Comparison of ENCODE assay signal across 20 mouse cellular contexts in genomic region chr8:77098101-77098500, GRCm38 (mm10).
"Had no signal": no experiment of that assay in that cellular context is flagged by ENCODE, and none has a peak within 500 bp of the region (broad histone marks: within the 10 kb centered on the region; RNA-seq: fewer than 3 reads in every experiment).

No protein-coding gene starts in this region.

- H3K27ac ChIP-seq: limb, embryonic 12.5 days; limb, embryonic 15.5 days; liver, embryonic 13.5 days; midbrain, embryonic 15.5 days; neural tube, embryonic 12.5 days; neural tube, embryonic 15.5 days; stomach, postnatal 0 days had no signal

- H3K9ac ChIP-seq: limb, embryonic 12.5 days; limb, embryonic 15.5 days; liver, embryonic 13.5 days; midbrain, embryonic 15.5 days; neural tube, embryonic 12.5 days; neural tube, embryonic 15.5 days had no signal

- H3K4me2 ChIP-seq: limb, embryonic 12.5 days; limb, embryonic 15.5 days; liver, embryonic 13.5 days; midbrain, embryonic 11.5 days; midbrain, embryonic 15.5 days; neural tube, embryonic 12.5 days; neural tube, embryonic 15.5 days had no signal

- DNase-seq: kidney, adult 18-20 months; kidney, postnatal 25 days; left cerebral cortex, postnatal 4 days; liver, embryonic 13.5 days; lung, adult 2 months; lung, postnatal 14 days; lung, postnatal 4 days; right cerebral cortex, adult 18-20 months; right cerebral cortex, postnatal 14 days; right cerebral cortex, postnatal 4 days; thymus, adult 2 months; thymus, postnatal 14 days had no signal

- H3K4me1 ChIP-seq: limb, embryonic 12.5 days; limb, embryonic 15.5 days; liver, embryonic 13.5 days; midbrain, embryonic 15.5 days; neural tube, embryonic 12.5 days; neural tube, embryonic 15.5 days had no signal

- H3K9me3 ChIP-seq: limb, embryonic 12.5 days; limb, embryonic 15.5 days; liver, embryonic 13.5 days; midbrain, embryonic 15.5 days; neural tube, embryonic 12.5 days; neural tube, embryonic 15.5 days had no signal

- ATAC-seq: inflammation-experienced regulatory T-cells, adult 6 months; midbrain, embryonic 15.5 days had no signal

- H3K36me3 ChIP-seq: limb, embryonic 12.5 days; limb, embryonic 15.5 days; liver, embryonic 13.5 days; midbrain, embryonic 15.5 days; neural tube, embryonic 12.5 days; neural tube, embryonic 15.5 days had no signal

- H3K4me3 ChIP-seq: limb, embryonic 12.5 days; limb, embryonic 15.5 days; liver, embryonic 13.5 days; midbrain, embryonic 15.5 days; neural tube, embryonic 12.5 days; neural tube, embryonic 15.5 days had no signal

- H3K27me3 ChIP-seq: limb, embryonic 12.5 days; limb, embryonic 15.5 days; liver, embryonic 13.5 days; midbrain, embryonic 15.5 days; neural tube, embryonic 12.5 days; neural tube, embryonic 15.5 days had no signal
